Mouse (Mus musculus): ENCODE results near the gene Lyar.

Lyar gene

DNA sequence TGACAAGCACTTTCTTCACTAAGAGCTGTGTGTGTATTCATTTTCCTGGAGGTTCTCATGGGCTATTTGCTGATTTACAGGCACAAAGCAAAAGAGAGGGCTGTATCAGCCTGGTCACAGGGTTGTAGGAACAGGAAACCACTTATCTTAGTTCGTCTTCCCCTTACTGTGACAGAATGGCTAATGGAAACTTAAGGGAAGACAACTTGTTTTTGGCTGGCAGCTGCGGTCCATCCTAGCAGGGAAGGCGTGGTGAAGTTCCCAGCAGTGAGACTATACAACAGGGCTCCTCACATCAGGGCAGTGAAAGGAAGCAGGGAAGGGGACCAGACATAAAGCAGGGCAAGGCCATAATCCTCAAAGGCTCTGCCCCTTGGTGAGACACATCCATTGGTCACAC, 35.4 kb downstream of the Lyar start:
- no peak for DNase-seq (ENCODE audit: low spot score)

DNA sequence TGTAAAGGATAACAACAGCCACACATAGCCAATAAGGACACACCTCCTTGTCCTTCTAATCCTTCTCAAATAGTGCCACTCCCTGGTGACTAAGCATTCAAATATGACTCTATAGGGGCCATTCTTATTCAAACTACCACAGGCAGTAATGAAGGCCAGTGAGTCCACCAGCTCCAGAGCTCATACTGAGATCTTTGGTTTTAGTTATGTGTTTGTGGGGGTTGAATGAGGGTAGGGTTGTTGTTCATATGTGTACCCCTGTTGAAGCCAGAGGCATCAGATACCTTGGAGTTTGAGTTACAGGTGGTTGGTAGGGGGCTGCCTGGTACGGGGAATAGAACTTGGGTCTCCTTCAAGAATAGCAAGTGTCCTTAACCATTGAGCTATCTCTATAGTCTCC, 36.3 kb downstream of the Lyar start:
- DNase-seq (ENCODE audit: low spot score), result no peak

DNA sequence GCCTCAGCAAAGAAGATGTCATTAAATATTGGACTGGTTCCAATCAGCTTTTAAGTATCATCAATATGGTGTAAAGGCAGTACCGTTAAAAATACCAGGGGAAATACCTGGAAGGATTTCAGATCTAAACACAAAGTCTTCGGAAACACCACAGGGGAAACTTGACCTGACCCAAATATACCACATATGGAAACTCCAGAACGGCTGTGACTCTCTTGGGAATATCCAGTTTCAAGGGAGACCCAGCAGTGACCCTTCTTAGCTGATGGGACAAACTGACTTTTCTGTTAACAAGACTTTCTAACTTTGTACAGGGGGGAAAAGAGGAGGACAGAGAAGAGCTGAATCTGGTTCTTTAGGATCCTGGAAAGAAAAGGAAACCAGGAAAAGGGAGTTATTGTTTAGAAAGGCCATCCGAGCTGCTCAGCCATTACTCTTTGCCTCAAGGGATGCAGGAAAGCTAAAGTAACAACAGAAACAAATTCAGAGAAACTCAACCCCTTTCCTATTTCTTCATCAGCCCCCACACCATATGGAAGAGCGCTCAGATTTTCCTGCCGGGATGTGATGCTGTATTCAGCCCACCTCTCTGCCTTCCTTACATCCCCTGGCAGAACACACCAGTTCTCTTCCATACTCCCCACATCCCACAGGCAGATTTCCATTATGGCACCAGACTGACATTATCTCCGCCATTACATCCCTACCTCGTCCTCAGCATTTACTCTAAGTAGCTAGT, 37.9 kb downstream of the Lyar start:
- no peak for DNase-seq (ENCODE audit: low spot score)

DNA sequence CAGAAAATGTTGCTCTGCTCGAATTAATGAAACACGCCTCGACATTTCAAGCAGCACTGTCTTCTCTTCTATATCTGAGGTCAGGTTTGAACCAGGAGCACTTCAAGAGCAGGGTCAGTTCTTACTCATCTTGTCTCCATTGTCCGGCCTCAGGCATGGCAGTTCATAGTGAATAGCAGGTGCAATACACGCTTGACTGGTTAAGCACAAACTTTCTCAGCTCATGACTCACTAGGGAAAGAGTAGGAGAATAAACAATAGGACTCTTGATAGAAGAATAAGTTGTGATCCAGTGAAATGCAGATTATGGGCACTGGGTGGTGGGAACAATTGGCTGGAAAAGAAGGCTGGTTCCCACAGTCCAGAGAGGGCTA, 38.5 kb downstream of the Lyar start:
- DNase-seq (ENCODE audit: low spot score), result no peak

DNA sequence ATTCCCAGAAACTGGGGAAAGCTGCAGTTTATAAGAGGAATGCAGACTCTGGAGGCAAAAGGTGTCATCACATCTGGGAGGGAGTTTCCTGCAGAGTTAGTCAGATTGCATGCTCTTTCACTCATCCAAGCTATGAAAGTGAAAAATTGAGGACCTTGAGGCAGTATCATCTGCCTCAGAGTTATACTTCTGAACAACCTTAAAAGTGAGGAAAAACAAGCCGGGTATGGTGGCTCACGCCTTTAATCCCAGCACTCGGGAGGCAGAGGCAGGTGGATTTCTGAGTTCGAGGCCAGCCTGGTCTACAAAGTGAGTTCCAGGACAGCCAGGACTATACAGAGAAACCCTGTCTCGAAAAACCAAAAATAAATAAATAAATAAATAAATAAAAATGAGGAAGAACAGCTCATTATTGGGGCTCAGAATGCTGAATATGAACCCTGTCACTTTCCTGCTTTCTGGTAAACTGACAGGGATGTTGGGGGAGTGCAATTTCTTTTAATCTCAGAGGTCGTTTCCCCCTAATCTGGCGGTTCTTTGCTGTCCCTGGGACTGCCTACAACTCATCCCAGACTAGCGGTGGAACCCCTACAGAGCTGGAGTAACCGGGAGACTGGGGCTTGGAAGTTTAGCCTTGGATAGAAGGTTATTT, 39.3 kb downstream of the Lyar start:
- no peak for DNase-seq (ENCODE audit: low spot score)

DNA sequence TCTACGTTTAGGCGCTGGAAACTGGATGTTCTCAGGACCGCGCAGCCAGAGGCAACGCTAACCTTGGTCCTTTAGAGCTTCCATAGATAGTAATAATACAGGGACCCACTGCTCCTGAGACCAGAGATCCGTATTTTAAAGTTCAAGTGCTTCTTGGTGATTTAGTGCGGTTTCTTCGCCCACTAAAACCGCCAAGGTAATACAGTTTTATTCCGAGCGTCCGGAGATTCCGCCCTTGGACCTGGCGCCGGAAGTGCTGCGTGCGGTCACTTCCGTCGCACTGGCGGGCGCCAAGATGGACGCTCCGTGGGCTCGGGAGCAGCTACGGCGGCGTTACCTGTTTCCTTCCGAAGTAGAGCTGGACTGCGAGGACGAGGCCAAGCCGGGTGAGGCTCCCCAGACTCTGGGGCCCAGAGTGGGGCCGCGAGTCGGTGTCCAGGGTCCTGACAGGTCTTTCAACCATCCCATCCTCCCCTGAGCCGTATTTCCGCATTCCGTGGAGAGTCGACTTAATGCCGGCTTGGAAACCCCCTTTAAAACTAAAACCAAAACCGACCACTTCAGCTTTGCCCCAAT, 39.9 kb downstream of the Lyar start, which contains the start of gene Tmem128:
Gene Tmem128, plus strand, starts transcription at position 79 of the 576 bp plus-strand sequence.
- DNase-seq (ENCODE audit: low spot score), result peak; percentile 65

DNA sequence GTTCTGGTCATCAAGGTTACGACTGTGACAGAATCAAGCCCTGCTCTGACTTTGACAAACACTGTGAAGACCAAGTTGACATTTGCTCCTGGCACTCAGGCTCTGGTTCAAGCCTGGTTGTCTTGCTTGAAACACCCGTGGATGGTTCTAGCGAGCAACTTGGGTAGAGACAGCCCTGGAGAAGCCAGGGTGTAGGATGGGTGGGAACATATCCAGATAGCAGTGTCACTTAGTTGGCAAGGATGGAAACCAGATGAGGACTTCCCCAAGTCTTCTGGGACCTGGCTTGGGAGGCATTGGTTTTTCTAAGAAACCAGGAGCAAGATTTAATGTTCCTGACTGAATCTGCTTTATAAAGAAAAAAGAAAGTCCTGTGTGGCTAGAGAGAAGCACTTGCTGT, 50.7 kb downstream of the Lyar start:
- no peak for DNase-seq (ENCODE audit: low spot score)

DNA sequence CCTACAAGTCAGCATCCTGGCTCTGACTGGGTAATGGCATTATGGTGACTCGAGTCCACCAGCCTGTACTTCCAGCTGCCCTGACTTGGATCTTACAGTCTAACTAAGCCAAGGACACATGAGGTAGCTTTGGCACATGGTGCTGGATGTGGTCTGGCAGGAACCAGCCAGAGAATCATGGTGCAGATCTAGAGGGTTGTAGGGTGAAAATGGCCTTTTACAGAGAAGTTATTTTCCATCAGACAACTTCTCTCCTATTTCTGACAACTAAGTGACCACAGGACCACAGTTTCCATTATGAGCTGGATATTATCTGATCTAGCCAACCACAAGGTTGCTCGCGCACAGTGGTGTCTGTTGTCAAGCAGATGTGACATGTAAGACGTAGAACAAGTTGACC, 53.6 kb downstream of the Lyar start:
- DNase-seq (ENCODE audit: low spot score), result no peak

DNA sequence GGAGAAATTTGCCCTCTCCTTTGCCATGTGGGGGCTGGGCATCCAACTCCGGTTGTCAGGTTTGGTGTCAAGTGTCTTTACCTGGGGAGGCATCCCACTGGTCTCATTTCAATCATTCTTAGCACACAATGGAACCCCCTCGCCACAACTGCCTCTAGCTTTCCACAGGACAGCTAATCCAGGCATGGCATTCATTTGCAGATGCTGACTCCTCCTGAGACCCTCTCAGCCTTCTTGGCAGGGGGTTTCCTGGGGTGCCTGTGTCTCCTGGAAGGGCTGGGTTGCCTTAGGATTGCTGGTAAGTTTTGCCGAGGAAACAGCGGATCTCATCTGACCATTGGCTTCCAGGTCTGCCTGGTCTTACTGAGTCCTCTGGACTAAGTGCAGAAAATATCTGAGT, 55.5 kb downstream of the Lyar start, which contains the start of gene Otop1:
Gene Otop1, plus strand, starts transcription at position 202 of the 400 bp plus-strand sequence.
- no peak for DNase-seq (ENCODE audit: low spot score)

DNA sequence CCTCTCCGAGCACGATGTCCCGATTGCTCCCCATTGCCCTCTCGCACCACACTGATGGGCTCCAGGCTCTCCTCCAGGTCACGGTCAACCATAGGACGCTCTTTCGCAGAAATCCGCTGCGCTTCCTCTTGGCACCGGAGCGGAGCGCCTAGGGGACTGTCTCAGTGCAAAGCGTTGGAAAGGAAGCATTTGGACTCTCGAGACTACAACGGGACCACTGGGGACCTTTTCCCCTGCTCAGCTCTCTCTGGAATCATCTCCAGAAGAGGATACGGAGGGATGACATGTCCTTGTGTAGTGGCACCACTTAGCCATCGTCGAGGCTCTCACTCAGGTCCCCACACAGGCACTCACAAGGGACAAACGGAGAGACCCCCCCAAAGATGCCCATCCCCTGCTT, 56.2 kb downstream of the Lyar start:
- no peak for DNase-seq (ENCODE audit: low spot score)

DNA sequence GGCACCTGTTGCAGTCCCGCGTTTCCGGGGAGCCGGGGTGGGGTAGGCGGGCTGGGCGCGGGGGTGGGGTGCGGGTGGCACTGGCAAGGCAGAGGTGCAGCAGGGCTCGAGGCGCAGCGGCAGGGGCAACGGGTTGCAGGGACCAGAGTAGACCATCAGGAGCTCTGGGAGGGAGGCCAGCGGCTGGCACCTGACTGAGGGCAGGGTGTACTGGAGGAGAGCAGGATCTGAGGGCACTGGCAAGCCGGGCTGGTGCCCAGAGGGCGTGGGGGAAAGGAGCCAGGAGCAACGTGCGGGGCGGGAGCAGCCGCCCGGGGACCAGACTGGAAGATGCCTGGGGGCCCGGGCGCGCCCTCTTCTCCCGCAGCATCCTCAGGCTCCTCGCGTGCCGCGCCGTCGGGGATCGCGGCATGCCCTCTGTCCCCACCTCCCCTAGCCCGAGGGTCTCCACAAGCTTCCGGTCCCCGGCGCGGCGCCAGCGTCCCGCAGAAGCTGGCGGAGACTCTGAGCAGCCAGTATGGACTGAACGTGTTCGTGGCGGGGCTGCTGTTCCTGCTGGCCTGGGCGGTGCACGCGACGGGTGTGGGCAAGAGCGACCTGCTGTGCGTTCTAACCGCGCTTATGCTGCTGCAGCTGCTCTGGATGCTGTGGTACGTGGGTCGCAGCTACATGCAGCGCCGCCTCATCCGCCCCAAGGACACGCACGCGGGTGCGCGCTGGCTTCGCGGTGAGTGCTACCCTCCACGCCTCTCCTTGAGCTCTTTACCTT, 57.0 kb downstream of the Lyar start:
- DNase-seq (ENCODE audit: low spot score), result no peak

DNA sequence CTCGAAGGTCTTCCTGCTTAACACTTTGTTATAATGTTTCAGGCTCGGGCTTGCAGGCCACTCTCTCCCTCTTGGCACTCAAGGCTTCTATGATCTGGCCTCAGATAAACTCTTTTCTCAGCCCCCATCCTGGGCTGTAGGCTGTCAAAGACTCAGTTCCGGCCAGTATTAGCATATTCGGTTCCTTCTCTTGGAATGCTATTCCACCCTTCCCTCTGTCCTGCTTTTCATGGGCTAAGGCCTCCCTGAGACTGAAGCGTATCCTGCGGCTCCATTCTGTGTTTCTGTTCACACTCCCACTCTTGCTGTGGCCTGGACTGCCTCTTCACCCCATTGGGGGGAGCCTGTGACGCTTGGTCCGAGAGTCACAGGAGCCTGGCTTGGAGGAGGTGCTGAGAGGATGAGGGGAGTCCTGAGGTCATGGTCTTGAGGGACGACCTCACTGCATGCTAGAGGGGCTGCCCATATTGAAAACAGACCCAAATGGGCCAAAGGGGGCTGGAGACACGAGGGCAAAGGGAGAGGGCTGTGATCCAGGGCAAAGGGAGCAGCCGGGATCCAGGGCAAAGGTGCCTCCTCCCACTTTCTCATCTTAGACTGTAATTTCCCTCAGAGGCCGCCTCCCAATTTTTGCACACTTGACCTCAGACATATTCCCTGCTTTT, 57.8 kb downstream of the Lyar start:
- DNase-seq (ENCODE audit: low spot score), result no peak

DNA sequence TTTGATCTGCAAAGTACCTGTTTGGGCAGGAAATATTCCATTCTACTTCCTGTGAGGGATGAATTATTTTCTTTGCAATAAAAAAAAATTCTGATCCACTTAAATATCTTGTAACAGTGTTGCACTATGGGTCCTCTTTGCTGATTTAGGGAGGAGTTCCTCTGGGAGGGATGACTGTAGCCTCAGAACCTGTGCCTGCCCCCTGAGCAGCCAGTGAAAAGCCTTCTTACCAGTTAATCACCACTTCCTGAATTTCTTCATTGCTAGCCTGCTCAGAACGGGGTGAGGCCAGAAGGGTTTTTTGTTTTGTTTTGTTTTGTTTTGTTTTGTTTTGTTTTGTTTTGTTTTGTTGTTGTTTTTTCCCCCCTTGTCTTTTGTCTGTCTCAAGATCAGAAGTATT, 59.8 kb downstream of the Lyar start:
- DNase-seq (ENCODE audit: low spot score), result no peak

All from urinary bladder, postnatal 25 days (tissue).